Mouse (Mus musculus): ENCODE data around the gene Rps3a1. TPM values are rescaled to one million over a fixed set of nuclear protein-coding genes. Genes with fewer than 3 reads are reported as not detected.

Gene Rps3a1
- total RNA-seq (2021), result 100 to 1,000 TPM; 908 to 959 TPM
- long read RNA-seq, experiment 1, transcript Rps3a1-201 (6 exons, 977 nt), result major isoform, 399 of 430 reads
- long read RNA-seq, experiment 1, partial matches to known transcripts, result 30 of 430 reads
- long read RNA-seq, experiment 1, other reads (novel, unspliced or antisense), result 1 of 430 reads
- long read RNA-seq, experiment 2, transcript Rps3a1-201 (6 exons, 977 nt), result major isoform, 398 of 430 reads
- long read RNA-seq, experiment 2, partial matches to known transcripts, result 26 of 430 reads
- long read RNA-seq, experiment 2, other reads (novel, unspliced or antisense), result 6 of 430 reads

GRCm38 (mm10) chr3:86142263-86142933 is at the start of gene Rps3a1:
Gene Rps3a1 (minus strand): TSS chr3:86142702.
- peak; percentile 98 for DNase-seq (ENCODE audit: low spot score in 2 of 2)

DNA sequence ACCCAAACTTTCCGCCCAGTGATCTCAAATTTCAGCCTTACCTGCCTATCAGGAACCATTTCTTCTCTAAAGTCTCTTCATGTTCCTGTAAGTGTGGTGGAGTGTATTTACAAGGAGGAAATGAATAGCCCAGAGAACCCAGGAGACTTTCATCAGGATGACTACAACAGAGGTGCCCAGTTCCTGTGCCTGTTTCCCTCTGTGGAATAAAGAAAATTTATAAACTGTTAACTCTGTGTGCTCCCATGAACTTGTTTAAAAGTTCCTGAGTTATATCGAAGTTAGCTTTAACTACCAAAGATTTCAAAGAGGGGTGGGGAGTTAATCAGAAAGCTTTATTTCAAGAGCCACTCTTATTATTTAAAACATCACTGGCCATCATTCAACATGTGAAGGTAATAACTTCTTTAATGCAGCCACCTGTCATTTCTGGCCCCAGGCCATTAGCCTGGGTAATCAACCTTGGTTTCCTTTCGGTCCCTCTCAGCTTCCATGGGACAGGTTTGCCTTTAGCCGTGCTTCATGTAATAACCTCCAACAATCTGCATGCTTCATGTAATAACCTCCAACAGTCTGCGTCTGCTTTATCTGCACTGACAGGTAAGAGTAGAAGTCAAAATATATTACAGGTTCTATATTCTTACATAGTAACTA is 45.4 kb upstream of the Rps3a1 start:
- no peak for DNase-seq (ENCODE audit: low spot score in 2 of 2)

- DNase-seq (ENCODE audit: low spot score in 2 of 2), result no peak
Measured at GRCm38 (mm10) chr3:86184546-86184945, 42.0 kb upstream of the Rps3a1 start.

- DNase-seq (ENCODE audit: low spot score in 2 of 2), result no peak
Measured at GRCm38 (mm10) chr3:86181107-86181506, 38.6 kb upstream of the Rps3a1 start.

DNA sequence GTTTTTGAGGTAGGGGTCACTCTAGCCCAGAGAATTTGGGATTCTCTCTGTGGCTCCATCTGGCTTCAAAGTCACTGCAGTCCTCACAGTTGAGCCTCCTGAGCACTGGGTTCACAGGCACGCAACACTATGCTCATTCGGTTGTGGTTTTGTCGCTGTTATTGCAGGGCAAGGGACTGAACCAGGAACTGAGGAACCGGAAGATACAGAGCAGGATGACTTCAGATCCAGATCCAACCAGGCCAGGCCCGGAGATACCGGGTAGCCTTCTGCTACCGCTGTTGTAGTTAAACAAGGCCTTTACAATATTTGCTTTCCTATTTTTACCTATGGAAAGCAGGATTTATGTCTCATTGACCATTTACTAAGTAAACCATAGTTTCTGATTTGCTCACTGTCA is 37.2 kb upstream of the Rps3a1 start:
- no peak for DNase-seq (ENCODE audit: low spot score in 2 of 2)

DNA sequence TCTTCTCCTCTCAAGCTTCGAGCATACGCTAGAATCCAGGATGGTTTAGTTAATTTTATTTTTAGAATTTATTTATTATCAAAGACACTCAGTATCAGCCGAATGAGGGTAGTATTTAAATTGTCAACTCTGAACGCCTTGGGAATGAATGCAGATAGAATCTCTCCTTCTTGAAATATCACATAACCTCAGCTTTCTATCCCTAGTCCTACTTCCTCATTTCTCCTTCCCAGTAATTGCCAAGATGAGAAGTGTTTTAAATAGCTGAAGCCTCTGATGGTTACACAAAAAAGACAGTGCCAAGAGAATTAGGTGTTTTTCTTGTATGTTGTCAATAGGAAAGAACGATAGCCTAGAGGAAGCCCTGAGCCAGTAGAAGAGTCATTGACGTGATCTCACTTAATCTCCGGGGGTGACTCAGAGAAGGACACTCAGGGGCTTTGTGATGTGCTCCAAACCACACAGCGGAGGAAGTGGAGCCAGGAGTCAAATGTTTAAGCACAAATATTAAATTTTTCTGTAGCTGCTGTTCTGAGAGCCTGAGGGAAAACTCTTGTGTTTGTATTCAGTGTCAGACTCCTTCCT is 26.4 kb upstream of the Rps3a1 start:
- no peak for DNase-seq (ENCODE audit: low spot score in 2 of 2)

DNA sequence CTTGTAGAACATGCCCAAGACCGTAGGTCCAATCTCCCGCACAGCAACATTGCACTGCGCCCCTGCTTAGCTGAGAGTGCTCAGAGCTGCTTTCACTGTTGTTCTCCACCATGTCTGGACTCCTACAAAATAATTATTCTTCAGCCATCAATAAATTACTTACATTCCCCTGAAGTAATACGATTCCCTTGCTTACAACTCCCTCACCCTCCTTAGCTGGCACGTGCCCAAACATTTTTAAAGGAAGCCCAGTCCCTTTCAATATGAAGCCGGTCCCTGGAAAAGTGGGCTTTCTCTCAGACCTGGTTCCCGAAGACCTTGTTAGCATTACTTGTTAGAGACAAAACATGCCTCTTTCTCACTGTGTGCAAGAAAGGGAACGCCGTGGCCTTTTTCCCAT is 7.0 kb upstream of the Rps3a1 start:
- no peak for DNase-seq (ENCODE audit: low spot score in 2 of 2)

- DNase-seq (ENCODE audit: low spot score in 2 of 2), result no peak
Measured at GRCm38 (mm10) chr3:86149063-86149462, 6.6 kb upstream of the Rps3a1 start.

- no peak for DNase-seq (ENCODE audit: low spot score in 2 of 2)
Measured at GRCm38 (mm10) chr3:86143343-86143742, 841 bp upstream of the Rps3a1 start.

GRCm38 (mm10) chr3:86142934-86143317 is 424 bp upstream of the Rps3a1 start:
- no peak for DNase-seq (ENCODE audit: low spot score in 2 of 2)

DNA sequence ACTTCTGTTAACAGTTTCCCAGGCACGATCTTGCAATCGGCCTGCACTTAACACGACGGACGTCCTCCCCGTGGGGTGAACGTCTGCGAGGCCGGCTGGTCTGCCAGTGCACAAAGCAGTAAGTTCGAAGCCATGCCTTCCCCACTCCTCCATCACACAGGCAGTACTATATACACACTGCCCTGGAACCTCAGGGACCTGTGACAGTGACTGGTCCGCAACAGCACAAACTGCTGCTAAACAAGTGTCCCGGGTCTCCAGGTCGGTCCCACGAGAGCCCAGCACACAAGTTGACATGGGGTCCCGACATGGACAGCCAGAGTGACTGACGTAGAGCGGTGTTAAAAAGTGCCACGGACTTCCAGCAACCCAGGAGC is 628 bp downstream of the Rps3a1 start:
- DNase-seq (ENCODE audit: low spot score in 2 of 2), result peak in 1 of 2 experiments; percentile 37

DNA sequence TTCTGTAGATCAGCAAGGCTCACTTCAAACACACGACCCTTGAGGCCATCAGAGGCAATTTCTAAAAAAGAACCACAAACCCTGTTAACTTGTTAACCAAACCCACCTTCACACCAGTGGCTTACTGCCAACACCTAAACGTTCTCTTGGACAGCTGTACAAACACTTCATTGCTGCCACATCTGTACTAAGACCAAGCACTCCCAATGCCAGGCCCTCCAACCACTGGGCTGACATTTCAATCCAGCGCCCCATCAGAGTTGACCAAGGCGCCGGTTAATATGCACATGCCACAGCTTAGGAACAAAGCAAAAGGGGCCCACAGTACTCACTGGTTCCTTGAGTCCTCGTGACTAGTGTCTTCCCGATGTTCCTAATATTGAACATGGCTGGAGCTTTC is 1.1 kb downstream of the Rps3a1 start:
- no peak for DNase-seq (ENCODE audit: low spot score in 2 of 2)

DNA sequence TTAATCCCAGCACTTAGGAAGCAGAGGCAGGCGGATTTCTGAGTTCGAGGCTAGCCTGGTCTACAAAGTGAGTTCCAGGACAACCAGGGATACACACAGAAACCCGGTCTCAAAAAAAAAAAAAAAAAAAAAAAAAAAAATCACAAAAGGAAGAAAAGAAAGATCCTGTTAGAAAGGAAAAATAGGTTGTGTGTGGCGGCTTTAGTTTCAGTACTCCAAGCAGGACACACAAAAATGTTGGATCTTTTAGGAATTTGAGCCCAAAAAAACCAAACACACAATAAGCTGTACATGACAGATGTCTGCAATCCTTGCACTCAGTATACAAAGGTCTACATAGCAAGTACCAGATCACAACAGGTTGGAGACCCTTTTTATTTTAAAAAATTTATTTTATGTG is 2.8 kb downstream of the Rps3a1 start:
- DNase-seq (ENCODE audit: low spot score in 2 of 2), result no peak

DNA sequence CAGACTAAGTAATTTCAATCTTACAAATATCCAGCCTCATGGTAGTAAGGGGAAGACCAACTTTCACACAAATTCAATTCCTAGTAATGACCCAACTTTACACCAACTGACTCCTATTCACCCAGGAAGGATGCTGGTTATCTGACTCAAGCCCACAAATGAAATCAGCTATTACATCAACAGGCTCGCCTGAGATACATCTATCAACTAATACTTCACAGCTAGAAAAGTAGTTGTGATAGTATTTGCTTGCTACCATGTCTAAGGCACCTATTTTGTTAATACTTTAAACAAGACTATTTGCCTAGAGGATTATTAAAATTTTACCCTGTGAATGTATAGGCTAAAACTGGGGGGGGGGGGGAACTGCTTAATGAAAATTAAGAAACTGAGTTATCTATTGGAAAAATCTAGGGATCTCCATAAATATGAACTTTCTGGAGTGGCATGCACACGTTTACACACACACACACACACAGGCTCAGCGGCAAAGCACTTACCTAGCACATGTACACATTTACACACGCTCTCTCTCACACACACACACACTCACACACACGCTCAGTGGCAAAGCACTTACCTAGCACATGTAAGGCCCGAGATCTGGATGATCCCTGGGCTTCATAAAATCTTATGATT is 5.4 kb downstream of the Rps3a1 start:
- no peak for DNase-seq (ENCODE audit: low spot score in 2 of 2)

- no peak for DNase-seq (ENCODE audit: low spot score in 2 of 2)
Measured at GRCm38 (mm10) chr3:86135886-86136563, 6.5 kb downstream of the Rps3a1 start.

DNA sequence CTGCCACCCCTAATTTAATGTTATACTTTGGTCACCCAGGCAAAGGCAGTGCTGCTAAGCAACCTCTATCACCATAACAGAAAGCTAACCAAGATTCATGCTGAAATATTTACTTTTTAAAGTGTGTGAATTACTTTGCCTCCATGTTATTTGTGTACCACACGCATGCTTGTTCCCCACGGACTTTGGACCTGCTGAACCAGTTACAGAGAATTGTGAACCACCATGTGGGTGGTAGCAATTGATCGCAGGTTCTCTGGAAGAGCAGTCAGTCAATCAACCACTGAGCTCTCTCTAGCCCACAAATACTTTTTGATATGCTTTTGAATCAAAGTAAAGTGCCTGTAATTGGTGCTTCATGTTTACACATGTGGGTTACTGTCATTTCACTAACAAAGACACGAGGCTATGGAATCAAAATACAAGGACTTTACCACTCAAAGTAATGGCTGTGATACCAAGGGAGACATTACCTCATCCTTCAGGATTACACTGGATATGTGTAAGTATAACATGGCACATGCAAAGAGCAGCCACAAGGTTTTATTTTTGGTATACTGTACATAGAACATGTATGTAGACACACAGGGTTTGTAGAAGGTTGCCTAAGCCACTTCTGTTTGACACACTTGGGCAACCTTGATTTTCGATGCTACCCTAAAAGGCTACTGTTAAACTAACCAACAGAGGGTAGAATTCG is 7.4 kb downstream of the Rps3a1 start:
- no peak for DNase-seq (ENCODE audit: low spot score in 2 of 2)

GRCm38 (mm10) chr3:86129757-86130156 is 12.7 kb downstream of the Rps3a1 start:
- peak; percentile 40 to 60 for DNase-seq (ENCODE audit: low spot score in 2 of 2)

DNA sequence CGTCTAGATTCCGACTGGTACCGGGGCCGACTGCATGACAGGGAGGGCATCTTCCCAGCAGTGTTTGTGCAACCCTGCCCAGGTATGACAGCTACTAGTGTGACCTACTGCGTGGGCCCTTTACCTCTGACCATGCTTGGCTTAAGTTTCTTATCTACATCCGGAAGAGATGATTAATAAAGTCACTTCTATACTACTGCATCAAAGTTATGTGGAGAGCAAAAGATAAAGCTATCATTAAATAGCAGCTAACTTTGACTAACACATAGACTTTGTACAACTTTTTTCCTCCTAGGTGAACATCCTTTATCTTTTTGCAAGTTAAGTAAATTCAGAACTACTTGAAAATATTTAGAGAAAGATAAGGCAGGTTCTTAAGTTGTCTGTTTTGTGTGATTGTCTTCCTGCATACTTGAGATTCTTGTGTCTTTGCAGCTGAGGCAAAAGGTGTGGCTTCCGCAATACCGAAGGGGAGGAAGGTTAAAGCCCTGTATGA is 19.2 kb downstream of the Rps3a1 start:
- no peak for DNase-seq (ENCODE audit: low spot score in 2 of 2)

DNA sequence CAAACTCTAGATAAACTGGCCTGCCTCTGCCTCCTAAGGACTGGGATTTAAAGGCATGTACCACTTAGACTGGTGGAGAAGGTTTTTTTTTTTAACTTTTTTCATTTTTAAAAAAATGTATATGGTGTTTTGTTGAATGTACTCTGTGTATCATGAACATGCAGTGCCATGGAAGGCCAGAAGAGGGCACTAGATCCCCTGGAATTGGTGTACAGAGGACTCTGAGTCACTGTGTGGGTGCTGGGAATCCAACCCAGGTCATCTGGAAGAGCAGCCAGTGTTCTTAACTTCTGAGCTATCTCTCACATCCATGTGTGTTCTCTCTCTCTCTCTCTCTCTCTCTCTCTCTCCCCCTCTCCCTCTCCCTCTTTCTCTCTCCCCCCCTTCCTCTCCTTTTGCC is 20.3 kb downstream of the Rps3a1 start:
- no peak for DNase-seq (ENCODE audit: low spot score in 2 of 2)

DNA sequence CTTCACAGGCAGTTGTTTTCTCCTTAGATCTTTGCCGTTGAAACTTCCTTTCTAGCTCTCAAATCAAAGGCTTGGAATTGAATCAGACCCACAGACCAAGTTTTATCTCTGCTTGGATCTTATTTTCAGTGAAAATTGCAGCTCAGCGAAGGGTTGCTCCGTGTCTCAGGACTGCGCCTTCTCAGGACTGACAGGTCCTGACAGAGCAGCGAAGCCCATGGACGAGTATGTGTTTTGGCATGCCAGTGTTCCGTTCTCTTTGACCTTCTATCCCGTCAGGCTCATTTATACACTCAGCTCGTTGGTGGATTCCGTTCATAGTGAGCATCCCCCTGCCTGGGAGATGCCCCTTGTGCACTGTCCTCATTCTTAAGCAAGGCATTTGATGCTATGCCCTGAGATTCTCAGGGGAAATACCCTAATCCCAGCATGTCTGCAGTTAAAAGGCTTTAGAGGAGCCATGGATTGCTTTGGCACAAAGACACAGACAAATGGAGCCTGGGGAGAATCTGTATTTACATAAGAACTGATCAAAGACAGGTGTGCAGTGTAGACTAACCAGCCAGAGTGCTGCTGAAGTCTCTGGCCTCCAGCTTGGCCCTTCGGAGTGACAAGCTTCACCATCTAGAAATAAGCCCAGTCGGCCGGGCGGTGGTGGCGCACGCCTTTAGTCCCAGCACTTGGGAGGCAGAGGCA is 23.1 kb downstream of the Rps3a1 start:
- no peak for DNase-seq (ENCODE audit: low spot score in 2 of 2)
